Mouse (Mus musculus) intestine, embryonic 16.5 days (tissue): ENCODE results near the gene Capn13. TPM values are rescaled to one million over a fixed set of nuclear protein-coding genes. Genes with fewer than 3 reads are reported as not detected.
A peak's percentile ranks its signal among the peaks of the same experiment; 100 is the strongest.

Experiments
- ATAC-seq: fragments of 200-750 bp; cut with Nextera tagmentation; 2 replicates; pipeline ENCODE4 v1.8.0; 2017; ENCODE audit warnings: moderate TSS enrichment, moderate library complexity
- H3K27ac ChIP-seq: fragments of 300-500 bp; sonication (generic); 2 replicates; pipeline ENCODE4 v1.5.1; 2014; ENCODE audit warnings: mild to moderate bottlenecking, low read length
- H3K27me3 ChIP-seq: fragments of 300-500 bp; sonication (generic); replicated peaks from 2 replicates; pipeline ENCODE4 v1.6.1; 2014; ENCODE audit warnings: low read length, control low read depth, mixed read lengths; ENCODE audit not compliant: control insufficient read depth, insufficient read depth
- H3K36me3 ChIP-seq: fragments of 300-500 bp; sonication (generic); 2 replicates; pipeline ENCODE4 v1.6.1; 2014; ENCODE audit warnings: low read length, control low read depth; ENCODE audit not compliant: control insufficient read depth, insufficient read depth
- H3K4me1 ChIP-seq: fragments of 300-500 bp; sonication (generic); 2 replicates; pipeline ENCODE4 v1.6.1; 2014; ENCODE audit warnings: low read length, control low read depth, mixed read lengths; ENCODE audit not compliant: control insufficient read depth, insufficient read depth
- H3K4me2 ChIP-seq: fragments of 300-500 bp; sonication (generic); 2 replicates; pipeline ENCODE4 v1.6.1; 2014; ENCODE audit warnings: low read depth, low read length, control low read depth
- H3K4me3 ChIP-seq: fragments of 300-500 bp; sonication (generic); 2 replicates; pipeline ENCODE4 v1.5.1; 2014; ENCODE audit warnings: mild to moderate bottlenecking, low read length
- H3K9ac ChIP-seq: fragments of 300-500 bp; sonication (generic); 2 replicates; pipeline ENCODE4 v1.6.1; 2014; ENCODE audit warnings: low read depth, low read length
- H3K9me3 ChIP-seq: fragments of 300-500 bp; sonication (generic); 2 replicates; pipeline ENCODE4 v1.6.1; 2016; ENCODE audit warnings: low read length, control low read depth; ENCODE audit not compliant: control insufficient read depth
- WGBS: fragments of 180-500 bp; shearing (Covaris S2); extraction: QIAGEN DNeasy Blood & Tissue Kit; methylation state at CpG from one replicate; pipeline ENCODE4 v1.1.7; 2014; 5-methylcytosine and 5-hydroxymethylcytosine counted together
- polyA plus RNA-seq: library from polyadenylated mRNA; unstranded; fragments of >200 nt; fragmentation: Nextera tagmentation; extraction: Ambion mirVana; gene quantifications from 2 replicates; pipeline ENCODE4 v1.2.1, GENCODE M21; 2015

The Capn13 gene
- polyA plus RNA-seq, 1 experiment from 2014 or later: 1.6 TPM

DNA sequence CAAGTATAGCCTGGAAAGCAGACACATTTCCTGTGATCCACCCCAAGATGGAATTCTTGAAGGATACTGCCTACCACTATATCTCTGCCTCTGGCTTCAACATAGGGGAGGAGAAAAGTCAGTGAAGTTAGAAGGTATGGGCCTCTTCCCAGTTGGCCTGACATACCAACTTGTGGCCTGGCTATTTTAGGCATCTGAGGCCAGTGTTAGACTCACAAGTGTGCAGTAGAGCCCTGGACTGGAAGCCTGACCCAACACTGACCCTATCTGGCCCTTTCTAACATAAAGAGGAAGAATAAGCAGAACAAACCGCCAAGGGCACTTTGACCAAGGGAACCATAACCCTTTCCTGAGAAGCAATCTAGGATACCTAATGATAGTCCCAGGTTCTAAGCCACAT lies 7.3 kb downstream of the Capn13 start:
- H3K27ac ChIP-seq: no peak overlapping the region
- no peak overlapping the region for H3K4me3 ChIP-seq
- H3K4me1 ChIP-seq: no peaks in the 10 kb centered on the region
- no peak for ATAC-seq
- no peak overlapping the region for H3K4me2 ChIP-seq
- WGBS: 74% methylated on average over 1 of the region's 1 CpGs
- H3K27me3 ChIP-seq: no peaks in the 10 kb centered on the region
- H3K9ac ChIP-seq: no peak overlapping the region
- H3K9me3 ChIP-seq: no peaks in the 10 kb centered on the region; the same call in 1 of the 2 replicates
- no peaks in the 10 kb centered on the region for H3K36me3 ChIP-seq

DNA sequence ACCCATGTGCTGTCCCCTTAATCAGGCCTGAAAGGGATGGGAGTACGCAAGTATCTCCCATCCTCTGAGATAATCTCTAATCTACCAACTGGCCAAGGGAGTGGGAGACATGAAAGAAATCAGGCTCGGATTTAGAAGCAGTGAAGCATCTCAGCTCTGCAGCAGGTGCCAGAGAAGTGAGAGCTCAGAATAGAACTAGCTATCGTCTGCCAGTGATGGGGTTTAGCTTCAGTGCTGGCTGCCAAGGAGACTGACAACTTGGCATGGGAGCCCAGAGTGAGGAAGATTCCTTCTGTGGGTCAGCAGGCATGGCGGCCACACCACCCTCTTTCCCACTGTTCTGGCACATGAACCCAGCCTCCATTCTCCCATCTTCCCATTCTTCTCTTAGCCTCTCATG lies 8.9 kb downstream of the Capn13 start:
- H3K4me1 ChIP-seq: no peaks in the 10 kb centered on the region
- no peaks in the 10 kb centered on the region; the same call in 1 of the 2 replicates for H3K9me3 ChIP-seq
- ATAC-seq: no peak
- no peaks in the 10 kb centered on the region for H3K36me3 ChIP-seq
- no peak overlapping the region for H3K27ac ChIP-seq
- no peaks in the 10 kb centered on the region for H3K27me3 ChIP-seq
- H3K4me2 ChIP-seq: no peak overlapping the region
- no peak overlapping the region for H3K4me3 ChIP-seq
- no peak overlapping the region for H3K9ac ChIP-seq
- 75% methylated on average over 4 of the region's 4 CpGs for WGBS

DNA sequence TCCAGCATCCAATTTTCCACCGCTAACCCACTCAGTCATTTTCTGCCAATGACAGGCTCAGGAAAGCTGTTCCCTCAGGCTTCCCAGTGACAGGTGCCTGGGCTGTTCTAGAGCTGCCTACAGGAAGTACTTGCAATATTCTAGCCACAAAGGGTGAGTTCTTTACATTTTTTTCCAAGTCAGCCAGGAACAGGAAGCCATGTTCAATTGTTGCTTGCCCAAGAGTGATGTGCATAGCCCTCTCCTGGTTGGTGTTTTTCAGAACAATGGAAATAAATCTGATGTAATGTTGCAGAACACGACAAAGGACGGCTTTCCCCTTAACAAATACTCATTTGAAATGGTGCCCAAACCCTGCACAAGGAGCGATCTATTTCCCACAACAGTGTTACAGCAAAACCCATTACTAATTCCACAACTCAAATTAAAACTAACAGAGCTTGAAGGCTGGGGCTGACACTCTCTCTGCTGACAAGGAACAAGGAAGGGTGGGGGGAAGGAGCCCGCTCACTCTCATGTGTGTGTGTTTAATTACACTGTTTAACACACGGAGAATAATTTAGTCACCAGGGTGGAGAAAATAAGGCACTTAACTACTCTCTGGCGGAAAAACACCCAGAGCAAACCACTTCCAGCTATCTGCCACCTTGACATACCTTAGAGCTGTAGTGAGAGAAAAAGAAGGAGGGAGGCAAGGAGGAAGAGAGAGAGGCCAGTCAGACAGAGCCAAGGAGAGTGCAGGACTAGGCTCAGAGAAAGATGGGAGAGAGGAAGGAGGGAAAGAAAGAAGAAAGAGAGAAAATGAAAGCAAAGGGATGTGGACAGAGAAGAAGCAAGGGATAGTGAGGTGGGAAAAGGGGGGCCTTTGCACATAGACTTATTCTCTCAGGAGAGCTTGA lies 10.2 kb downstream of the Capn13 start:
- ATAC-seq: no peak
- Histone ChIP-seq H3K4me2 (no peak overlapping the region), H3K36me3 (no peaks in the 10 kb centered on the region), H3K9me3 (no peaks in the 10 kb centered on the region; the same call in 1 of the 2 replicates), H3K9ac (no peak overlapping the region), H3K27ac (no peak overlapping the region), H3K27me3 (no peaks in the 10 kb centered on the region), H3K4me1 (no peaks in the 10 kb centered on the region), H3K4me3 (no peak overlapping the region)
- 62% methylated on average over 7 of the region's 7 CpGs for WGBS

DNA sequence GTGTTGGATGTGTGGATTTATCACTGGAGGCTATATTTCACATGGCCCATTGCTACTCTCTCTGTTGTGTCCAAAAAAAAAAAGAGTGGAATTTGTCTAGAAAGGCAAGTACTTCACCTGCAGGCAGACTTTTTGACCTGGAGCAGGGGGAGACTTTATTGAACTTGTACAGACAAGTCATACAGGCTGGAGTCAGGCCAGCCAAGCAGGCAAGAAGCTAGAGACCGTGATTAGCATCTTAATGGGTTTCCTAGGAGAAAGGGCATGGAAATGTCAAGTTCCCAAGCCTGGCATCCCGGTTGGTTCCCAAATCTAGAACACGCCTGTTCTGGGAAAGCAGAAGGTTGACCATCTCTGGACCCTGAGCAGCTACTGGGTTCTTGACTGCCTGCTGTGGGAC lies 11.3 kb downstream of the Capn13 start:
- H3K4me1 ChIP-seq: no peaks in the 10 kb centered on the region
- no peak overlapping the region for H3K27ac ChIP-seq
- no peak overlapping the region for H3K4me2 ChIP-seq
- 66% methylated on average over 3 of the region's 3 CpGs for WGBS
- H3K36me3 ChIP-seq: no peaks in the 10 kb centered on the region
- H3K9me3 ChIP-seq: no peaks in the 10 kb centered on the region
- no peaks in the 10 kb centered on the region for H3K27me3 ChIP-seq
- ATAC-seq: no peak
- H3K9ac ChIP-seq: no peak overlapping the region
- H3K4me3 ChIP-seq: no peak overlapping the region

DNA sequence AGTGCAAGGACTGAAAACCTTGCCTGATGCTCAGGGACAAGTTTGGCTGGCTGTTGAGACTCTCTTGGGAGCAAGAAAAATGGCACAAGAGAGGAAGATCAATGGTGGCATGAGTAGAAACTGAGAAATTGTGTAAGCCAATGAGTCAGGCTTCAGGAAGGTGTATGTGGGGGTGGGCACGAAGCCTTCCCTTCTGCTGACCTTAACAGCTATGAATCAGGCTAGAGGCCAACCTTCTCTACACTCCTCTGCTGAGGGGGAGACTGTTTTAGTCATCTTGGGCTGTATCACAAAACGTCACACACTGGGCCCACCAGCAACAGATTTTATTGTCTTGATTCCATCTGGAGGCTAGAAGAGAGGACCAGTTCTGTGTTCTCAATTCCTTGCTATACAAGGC lies 14.1 kb downstream of the Capn13 start:
- no peak overlapping the region for H3K27ac ChIP-seq
- no peaks in the 10 kb centered on the region for H3K36me3 ChIP-seq
- no peak overlapping the region for H3K4me3 ChIP-seq
- no peak overlapping the region for H3K9ac ChIP-seq
- H3K4me1 ChIP-seq: no peaks in the 10 kb centered on the region
- no peaks in the 10 kb centered on the region for H3K9me3 ChIP-seq
- WGBS: 69% methylated on average over 2 of the region's 2 CpGs
- no peak overlapping the region for H3K4me2 ChIP-seq
- ATAC-seq: no peak
- no peaks in the 10 kb centered on the region for H3K27me3 ChIP-seq

DNA sequence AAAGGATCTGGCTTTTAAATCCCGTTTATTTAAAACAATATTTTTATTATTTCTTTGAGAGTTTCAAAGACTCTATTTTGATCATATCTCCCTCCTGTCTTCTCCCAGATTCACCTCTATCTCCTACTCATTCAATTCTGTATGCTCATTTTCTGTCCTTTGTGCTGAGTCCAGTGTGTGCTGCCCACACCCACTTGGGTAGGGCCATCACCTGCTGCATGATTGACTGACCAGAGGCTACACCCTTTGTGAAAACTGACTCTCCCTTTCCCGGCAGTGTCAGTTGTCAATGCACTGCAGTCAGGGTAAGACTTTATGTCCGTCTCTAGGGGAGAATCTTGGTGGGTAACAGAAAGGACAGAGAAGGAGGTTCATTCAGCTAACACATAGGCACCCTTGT lies 14.7 kb downstream of the Capn13 start:
- Histone ChIP-seq H3K4me1 (no peaks in the 10 kb centered on the region), H3K9me3 (no peaks in the 10 kb centered on the region), H3K36me3 (no peaks in the 10 kb centered on the region), H3K27me3 (no peaks in the 10 kb centered on the region), H3K9ac (no peak overlapping the region), H3K27ac (no peak overlapping the region), H3K4me3 (no peak overlapping the region), H3K4me2 (no peak overlapping the region)
- WGBS: 70% methylated on average over 3 of the region's 3 CpGs
- no peak for ATAC-seq

DNA sequence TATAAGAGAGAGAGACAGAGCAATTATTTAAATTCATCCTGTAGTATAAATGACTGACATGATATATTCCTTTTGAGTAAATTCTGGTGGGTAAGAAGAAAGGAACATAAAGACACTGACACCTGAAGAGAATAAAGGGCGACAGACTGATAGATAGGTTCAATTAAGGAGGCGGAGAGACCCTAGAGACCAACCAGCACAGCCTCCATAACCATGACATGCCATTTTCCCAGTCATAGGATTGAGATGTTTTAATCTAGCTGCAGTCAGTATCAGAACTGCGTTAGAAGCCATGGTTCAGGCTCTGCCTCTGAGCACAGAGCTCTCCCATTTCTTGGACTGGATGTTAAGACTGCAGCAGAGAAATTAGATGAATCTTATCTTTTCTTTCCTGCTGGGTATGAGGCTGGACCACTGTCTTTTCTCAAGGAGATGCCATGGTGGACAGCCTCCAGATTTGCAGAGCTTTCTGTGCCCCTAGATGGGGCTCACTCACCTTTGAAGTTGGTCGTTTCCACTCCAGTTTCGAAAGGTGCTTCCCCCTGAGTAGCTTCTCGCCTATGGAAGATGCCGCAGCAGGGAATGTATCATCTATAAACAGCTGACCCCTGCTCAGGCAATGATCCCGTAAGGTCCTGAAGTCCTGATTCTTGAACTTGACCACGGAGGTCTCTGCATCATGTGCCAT lies 18.2 kb downstream of the Capn13 start:
- Histone ChIP-seq H3K9ac (no peak overlapping the region), H3K4me1 (no peaks in the 10 kb centered on the region), H3K4me3 (no peak overlapping the region), H3K27ac (no peak overlapping the region), H3K4me2 (no peak overlapping the region), H3K9me3 (no peaks in the 10 kb centered on the region), H3K36me3 (no peaks in the 10 kb centered on the region), H3K27me3 (no peaks in the 10 kb centered on the region)
- ATAC-seq: no peak
- WGBS: 66% methylated on average over 9 of the region's 9 CpGs

DNA sequence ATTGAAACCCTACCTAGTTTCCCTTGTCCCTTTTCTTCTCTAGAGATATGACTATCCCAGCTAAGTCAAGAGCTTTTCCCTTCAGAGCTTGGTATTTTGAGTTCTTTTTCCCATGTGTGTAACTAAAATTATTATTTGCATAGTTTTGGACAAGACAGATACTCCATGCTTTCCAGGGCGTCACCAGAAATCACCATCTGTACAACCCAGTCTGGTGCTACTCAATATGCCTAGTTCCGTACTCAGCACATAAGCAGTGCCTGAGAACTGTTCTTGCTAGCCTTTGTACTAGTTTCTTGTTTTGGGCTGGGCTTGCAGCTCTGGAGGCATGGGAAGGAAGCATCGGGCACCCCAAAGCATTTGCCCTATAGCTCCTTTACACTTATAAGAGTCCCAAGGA lies 19.0 kb downstream of the Capn13 start:
- no peak overlapping the region for H3K4me2 ChIP-seq
- WGBS: 93% methylated on average over 3 of the region's 3 CpGs

DNA sequence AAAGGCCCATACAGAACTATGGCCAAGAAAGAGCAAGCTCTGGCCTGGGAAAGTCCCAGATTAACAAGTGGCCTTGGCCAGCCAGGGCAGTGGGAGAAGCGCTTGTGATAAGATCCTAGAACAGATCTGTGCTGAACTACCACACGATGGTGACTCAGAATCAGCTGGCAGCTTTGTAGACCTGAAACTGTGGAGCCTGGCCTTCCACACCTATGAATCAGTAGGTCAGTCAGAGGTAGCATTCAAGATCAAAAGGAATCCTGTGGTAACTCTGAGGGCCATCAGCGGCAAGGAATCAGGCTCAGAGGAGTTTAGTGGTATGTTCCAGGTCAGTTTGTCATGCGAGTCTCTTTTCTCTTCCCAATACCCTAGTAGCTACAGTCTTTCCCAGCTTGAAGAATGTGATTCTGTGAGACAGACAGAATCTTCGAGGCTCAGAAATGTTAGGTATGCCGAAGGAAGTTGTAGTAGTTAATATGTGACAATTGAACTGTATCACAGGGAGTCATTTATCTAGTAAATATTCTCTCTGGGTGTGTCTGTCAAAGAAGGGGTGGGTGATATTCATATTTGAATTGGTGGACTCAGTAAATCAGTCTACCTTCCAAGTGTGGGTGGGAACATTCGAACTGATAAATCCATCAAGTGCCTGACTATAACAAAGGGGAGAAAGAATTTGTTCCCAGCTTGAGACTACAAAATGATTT lies 22.7 kb downstream of the Capn13 start:
- Histone ChIP-seq H3K27ac (no peak overlapping the region), H3K9ac (no peak overlapping the region), H3K4me3 (no peak overlapping the region), H3K36me3 (no peaks in the 10 kb centered on the region), H3K4me2 (no peak overlapping the region), H3K4me1 (no peaks in the 10 kb centered on the region), H3K9me3 (no peaks in the 10 kb centered on the region), H3K27me3 (no peaks in the 10 kb centered on the region)
- peak; percentile 96 for ATAC-seq
- 58% methylated on average over 7 of the region's 7 CpGs for WGBS

More for the DNA sequence above, 19.0 kb downstream of the Capn13 start:
- no peak overlapping the region for H3K4me3 ChIP-seq
- H3K36me3 ChIP-seq: no peaks in the 10 kb centered on the region
- no peak for ATAC-seq
- no peak overlapping the region for H3K9ac ChIP-seq
- no peaks in the 10 kb centered on the region for H3K27me3 ChIP-seq
- no peaks in the 10 kb centered on the region for H3K9me3 ChIP-seq
- H3K27ac ChIP-seq: no peak overlapping the region
- no peaks in the 10 kb centered on the region for H3K4me1 ChIP-seq
